Mouse (Mus musculus) heart, postnatal 14 days (tissue): Measurements from ENCODE around the gene Tanc1. TPM values are rescaled to one million over a fixed set of nuclear protein-coding genes. Genes with fewer than 3 reads are reported as not detected.
"Not testable (repeated sequence)": the region's sequence is repeated elsewhere in the genome, so short reads cannot be mapped to it uniquely, and the experiment has no call there.

ENCODE experiments used
- DNase-seq, 2 experiments: peaks; one replicate each; pipeline ENCODE4 v3.0.0; 2021 to 2022
- intact Hi-C: fragments of 180-260 bp; cut with DNase I; formaldehyde crosslinking; loops from one replicate; pipeline ENCODE4 v1.15.1; 2025
- long read RNA-seq, 2 experiments: library from polyadenylated mRNA; stranded (forward); transcript quantifications; one replicate each; pipeline ENCODE4 v2.0.0; 2021
- total RNA-seq, 2 experiments: library from RNA; stranded (reverse); gene quantifications; 2 replicates each; pipeline ENCODE4 v1.2.3; 2021

Gene Tanc1
- 10 to 100 TPM; 31.9 to 37.8 TPM for total RNA-seq
- long read RNA-seq, experiment 1, full-length matches to known transcripts: 5 of 17 reads
- long read RNA-seq, experiment 1, partial matches to known transcripts: 9 of 17 reads
- long read RNA-seq, experiment 1, other reads (novel, unspliced or antisense): 3 of 17 reads
- long read RNA-seq, experiment 2, full-length matches to known transcripts: 3 of 16 reads
- long read RNA-seq, experiment 2, partial matches to known transcripts: 7 of 16 reads
- long read RNA-seq, experiment 2, other reads (novel, unspliced or antisense): 6 of 16 reads

DNA sequence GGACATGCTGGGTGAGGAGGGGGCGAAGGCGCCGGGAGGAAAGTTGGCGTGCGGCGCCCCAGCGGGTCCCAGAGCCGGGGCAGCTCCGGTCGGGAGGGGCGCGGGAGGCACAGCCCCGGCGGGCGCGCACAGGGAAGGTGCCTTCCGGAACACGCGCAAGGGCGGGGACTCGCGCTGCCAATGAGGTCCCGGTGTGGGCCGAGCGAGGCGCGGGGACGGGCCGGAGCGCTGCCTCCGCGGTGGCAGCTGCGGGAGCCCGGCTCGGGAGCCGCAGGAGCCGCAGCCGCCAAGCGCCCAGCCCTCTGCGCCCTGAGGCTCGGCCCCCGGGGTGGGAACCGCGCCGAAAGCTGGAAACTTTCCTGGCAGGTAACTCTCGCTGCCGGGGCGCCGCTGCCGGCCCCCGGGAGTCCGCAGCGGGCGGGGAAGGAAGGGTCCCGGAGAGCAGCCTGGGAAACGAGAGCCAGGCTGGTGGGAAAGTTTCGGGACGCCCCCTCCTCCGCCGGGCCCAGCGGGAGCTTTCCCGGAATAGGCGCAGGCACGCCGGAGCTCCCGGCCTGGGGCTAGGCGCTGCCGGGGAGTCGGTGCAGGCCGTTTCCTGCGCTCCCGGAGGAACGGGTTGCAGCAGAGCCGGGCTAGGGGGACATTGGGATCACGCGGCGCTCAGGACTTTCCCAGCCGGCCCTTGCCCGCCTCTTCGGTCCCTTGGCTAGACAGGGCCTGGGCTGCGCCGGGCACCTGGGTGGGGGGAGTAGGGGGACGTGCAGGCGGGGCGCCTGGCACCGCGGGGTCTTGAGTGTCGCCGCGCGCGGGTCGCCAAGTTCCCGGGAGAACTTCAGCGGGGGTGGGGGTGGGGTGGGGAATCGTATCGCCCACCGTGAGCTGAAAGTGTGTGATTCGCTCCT lies at the start of gene Tanc1:
Gene Tanc1 (plus strand): TSS at position 212 of the 902 bp plus-strand sequence.
- intact Hi-C loops: loop anchor here (2.0 to 5.0 kb wide), 3 partner anchors 35 to 133 kb away; no protein-coding TSS in a partner anchor
- DNase-seq: peak; percentile 90 to 92

- DNase-seq: no peak
- intact Hi-C loops: no loop called here
Observed at GRCm38 (mm10) chr2:59562215-59562614, 49.6 kb upstream of the Tanc1 start.

- DNase-seq: no peak
- intact Hi-C loops: no loop called here
Observed at GRCm38 (mm10) chr2:59562696-59563095, 49.1 kb upstream of the Tanc1 start.

- intact Hi-C loops, DNase-seq: not testable (repeated sequence)
Observed at GRCm38 (mm10) chr2:59564029-59564611, 47.7 kb upstream of the Tanc1 start.

DNA sequence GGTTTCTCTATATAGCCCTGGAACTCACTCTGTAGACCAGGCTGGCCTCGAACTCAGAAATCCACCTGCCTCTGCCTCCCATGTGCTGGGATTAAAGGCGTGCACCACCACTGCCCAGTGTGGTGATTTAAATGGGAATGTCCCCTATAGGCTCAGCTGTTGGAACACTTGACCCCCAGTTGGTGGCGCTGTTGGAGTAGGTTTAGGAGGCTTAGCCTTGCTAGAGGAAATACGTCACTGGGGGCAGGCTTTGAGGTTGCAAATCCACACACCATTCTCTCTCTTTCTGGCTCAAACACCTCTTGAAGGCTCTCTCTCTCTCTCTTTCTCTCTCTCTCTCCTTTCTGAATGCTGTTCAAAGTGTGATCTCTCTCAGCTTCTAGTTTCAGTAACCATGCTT lies 46.9 kb upstream of the Tanc1 start:
- intact Hi-C loops: no loop called here
- DNase-seq: no peak

- DNase-seq: no peak
- intact Hi-C loops: no loop called here
Observed at GRCm38 (mm10) chr2:59580939-59581338, 30.9 kb upstream of the Tanc1 start.

DNA sequence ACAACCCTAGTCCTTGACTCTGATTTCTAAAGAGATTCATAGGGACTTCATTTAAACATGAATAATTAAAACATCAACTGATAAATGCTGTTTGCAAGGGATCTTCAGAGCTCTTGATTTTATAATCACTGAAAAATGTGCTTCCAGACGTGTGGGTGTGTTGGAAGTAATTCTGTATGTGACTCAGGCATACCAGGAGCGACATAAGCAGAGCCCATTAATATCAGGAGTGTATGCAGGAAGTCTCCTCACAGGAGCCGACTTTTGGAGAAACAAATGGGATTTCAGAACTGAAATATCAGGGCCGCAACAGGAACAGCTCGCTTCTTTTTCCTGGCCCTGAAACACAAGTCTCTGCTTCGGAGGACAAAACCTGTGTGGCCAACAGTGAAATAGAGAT lies 27.9 kb upstream of the Tanc1 start:
- intact Hi-C loops: no loop called here
- DNase-seq: no peak

GRCm38 (mm10) chr2:59587387-59588095 lies 24.3 kb upstream of the Tanc1 start:
- intact Hi-C loops: no loop called here
- DNase-seq: no peak

DNA sequence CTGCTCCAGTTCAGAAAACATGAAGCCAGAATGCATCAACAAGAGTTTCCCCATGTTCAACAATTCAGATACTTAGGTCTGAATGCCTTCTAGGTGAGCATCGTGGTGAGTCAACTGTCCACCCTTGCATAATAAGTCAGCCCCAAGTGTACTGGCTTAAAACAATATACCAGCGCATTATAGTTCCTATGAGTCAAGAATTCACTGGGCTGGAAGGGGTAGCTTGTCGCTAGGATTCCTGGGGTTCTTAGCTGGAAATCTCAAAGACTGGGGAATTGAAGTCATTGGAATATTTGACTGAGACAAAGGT lies 23.8 kb upstream of the Tanc1 start:
- intact Hi-C loops: no loop called here
- no peak for DNase-seq

DNA sequence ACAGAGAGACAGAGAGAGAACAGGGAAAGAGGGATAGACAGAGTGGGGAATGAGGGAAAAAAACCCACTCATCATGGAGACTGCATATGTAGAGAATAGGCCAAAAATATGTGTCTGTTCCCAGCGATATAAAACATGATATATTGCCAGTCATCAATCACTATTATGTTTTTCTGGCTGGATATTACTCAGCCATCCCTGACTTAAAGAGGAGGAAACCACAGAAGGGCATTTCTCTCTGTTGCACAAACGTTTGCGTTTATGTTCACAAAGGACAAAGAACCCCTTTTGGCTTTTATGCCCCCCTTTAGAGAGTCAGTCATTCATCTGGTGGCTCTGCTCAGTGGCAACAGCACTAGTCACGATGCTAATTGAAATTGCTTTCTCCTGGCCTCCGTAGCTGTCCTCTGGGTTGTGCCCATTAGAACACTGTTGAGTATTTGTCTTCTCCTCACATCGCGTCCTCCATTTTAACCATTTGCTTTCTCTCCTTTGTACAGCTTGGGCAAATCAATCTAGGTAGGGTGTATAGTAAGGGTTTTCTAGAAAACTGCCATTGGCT lies 18.4 kb upstream of the Tanc1 start:
- no peak for DNase-seq
- intact Hi-C loops: no loop called here

DNA sequence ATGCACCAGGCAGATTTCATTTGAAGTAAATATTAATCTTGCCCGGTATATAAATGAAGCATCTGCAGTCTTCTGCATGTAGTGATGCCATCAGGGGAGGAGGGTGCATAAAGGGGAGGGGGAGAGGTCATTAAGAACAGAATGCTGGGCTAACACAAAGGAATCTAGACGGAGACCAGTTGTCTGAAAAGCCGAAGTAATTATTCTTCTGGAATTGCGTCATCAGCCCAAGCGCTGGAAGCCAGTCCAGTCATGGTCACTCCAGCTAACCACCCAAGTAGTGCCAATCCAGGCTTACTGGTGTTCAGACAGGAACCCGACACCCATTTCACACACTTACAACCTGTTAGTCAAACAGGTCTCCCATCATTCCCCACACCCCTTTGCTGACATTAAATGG lies 17.7 kb upstream of the Tanc1 start:
- intact Hi-C loops: no loop called here
- DNase-seq: no peak

DNA sequence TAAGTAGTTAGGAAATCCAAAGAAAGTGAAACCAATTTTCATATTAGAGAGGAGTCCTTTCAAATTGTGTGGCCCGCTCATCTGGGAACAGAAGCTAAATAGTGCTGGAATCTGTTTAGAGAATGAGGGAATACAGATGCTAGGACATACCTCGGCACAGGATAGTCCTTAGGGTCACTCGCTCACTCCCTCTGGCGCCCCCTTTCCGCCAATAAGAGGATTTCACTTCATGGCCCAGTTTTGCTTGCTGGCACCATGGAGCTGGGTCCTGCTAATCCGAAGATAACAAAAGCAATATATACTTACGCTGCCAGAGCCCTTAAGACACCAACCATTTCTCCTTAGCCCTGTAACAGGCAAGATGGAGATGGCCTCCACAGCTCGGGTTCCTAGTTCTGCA lies 15.3 kb upstream of the Tanc1 start:
- intact Hi-C loops: no loop called here
- DNase-seq: no peak

- DNase-seq: no peak
- intact Hi-C loops: no loop called here
Observed at GRCm38 (mm10) chr2:59598286-59598685, 13.6 kb upstream of the Tanc1 start.

- DNase-seq: no peak
Observed at GRCm38 (mm10) chr2:59598894-59599293, 12.9 kb upstream of the Tanc1 start.

GRCm38 (mm10) chr2:59599338-59600111 lies 12.3 kb upstream of the Tanc1 start:
- intact Hi-C loops: no loop called here
- DNase-seq: no peak

More at GRCm38 (mm10) chr2:59598894-59599293, 12.9 kb upstream of the Tanc1 start:
- intact Hi-C loops: no loop called here

DNA sequence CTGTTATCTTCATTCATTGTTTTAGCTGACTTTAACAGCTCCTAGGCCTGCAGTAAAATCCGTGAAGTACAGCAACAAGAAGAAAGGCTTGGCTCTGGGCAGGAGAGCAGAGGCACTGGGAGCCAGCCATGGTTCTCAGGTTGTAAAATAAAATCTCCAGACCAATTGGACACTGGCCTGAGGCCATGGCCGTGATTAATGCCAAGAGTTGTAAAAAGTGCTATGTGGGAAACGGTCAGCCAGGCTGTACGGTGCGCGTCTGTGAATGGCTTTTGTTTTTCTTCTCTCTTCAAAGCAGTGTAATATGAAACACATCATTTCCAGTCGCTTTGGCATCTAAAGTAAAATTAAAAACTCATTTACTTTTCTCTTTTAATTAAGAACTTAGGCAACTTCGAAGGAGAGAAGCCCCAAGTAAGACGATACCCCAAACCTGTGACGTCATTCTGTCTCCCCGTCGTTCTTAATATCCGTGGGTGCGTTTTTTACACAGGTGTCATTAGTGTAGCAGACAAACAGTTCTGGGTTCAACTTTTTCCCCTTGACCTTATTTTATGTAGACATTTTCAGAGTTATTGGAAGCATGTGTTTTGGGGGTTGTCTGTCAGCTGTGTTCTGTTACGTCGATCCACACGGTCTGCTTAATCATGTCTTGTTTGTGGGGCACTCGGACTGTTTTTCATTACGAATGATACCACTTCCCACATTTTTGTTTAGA lies 11.6 kb upstream of the Tanc1 start:
- intact Hi-C loops: no loop called here
- peak; percentile 58 to 69 for DNase-seq

- no peak for DNase-seq
- intact Hi-C loops: no loop called here
Observed at GRCm38 (mm10) chr2:59600980-59601379, 10.9 kb upstream of the Tanc1 start.

GRCm38 (mm10) chr2:59601452-59601851 lies 10.4 kb upstream of the Tanc1 start:
- DNase-seq: no peak
- intact Hi-C loops: no loop called here

DNA sequence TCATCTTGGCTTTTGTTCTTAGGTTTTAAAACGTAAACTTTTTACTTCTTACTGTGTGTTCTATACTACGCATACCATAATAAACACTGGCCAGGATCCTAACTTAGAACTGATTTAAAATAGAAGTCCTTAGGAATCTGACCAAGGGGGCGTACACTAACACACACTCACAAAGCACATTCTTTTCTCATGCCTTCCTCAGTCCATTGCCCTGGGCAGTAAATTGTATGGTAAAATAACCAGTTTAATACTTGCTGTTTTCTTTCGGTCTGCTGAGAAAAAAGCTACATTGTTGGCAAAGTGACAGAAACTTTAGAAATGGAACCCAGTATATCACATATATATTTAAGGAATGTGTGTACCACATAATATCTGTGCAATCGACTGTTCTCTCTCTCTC lies 2.9 kb upstream of the Tanc1 start:
- intact Hi-C loops: no loop called here
- no peak for DNase-seq
